Mouse (Mus musculus): ENCODE measurements at regions not wholly inside any gene's neighbourhood (a gene's known extent, or its start where the extent isn't known, plus 50 kb on each side); places are given as distances from the start of the nearest gene placed in this dataset.

DNA sequence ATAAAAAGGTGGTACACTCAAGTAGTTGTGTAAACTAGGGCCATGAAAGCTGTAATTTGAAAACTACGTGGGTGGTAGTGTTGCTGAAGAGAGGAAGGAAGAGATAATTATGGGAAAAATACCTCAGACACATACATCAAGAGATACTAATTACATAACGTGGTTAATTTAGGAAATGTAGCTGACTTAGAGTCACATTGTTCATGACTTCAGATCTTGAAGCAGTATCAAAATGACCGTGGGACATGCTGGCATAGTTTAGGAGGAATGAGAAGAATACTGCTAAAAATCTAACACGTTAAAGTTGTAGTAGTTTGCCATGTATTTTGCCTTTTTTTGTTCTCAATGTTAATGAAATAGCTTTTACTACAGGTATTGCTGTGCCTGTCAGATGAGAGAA lies 445.9 kb upstream of the Sel1l start:
- CTCF ChIA-PET = no interaction called here
- POLR2A ChIA-PET = no interaction called here

DNA sequence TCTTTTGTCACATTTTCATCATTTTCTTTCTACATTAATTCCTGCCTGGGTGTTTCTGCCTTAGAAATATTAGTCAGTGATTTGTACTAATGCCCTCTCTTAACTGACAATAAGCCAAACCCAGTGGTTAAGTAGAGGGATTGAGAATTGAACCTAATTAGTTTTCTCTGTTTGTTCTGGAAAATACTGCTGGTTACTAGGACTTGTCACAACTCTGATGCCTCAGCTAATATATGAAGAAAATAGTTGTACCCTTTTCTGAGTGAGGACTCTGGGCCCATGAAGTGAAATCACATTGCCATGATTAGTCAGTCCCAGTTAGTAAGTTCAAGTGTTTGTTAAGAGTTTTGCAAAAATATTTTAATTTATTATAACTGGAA lies 444.4 kb upstream of the Sel1l start:
- ChIA-PET CTCF (no interaction called here), POLR2A (no interaction called here)

GRCm38 (mm10) chr12:92292460-92293340 lies 443.7 kb upstream of the Sel1l start:
- POLR2A ChIA-PET = interaction anchor here in 1 of 4 experiments (0.5 kb wide), 1 partner anchor 65 kb away, joined by 3 read pairs; no protein-coding TSS in a partner anchor
- CTCF ChIA-PET = no interaction called here

DNA sequence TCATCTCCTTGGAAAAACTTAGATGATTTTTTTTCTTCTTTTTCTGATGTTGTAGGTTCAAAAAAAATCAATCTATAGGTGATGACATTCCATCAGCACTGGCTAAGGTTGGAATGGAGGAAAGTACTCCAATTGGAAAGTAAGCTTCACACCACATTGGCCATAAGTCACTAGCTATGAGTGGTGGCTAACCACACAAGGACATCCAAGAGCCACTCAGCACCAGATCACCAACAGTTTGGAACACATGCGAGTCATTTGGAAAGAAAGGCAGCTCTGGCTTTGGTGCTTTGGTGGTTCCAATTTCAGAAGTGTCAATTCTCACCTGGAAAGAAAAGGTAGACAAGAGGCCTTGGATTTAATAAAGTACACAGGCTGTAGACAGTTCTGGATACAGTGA lies 442.5 kb upstream of the Sel1l start:
- ChIA-PET POLR2A (no interaction called here), CTCF (no interaction called here)

- ChIA-PET CTCF (no interaction called here), POLR2A (no interaction called here)
Observed at GRCm38 (mm10) chr12:92285511-92285910, 436.6 kb upstream of the Sel1l start.

GRCm38 (mm10) chr12:92280470-92280869 lies 431.5 kb upstream of the Sel1l start:
- POLR2A ChIA-PET = no interaction called here
- CTCF ChIA-PET = interaction anchor here in 1 of 4 experiments (0.6 kb wide), 1 partner anchor 469 kb away, joined by 3 read pairs; no protein-coding TSS in a partner anchor

DNA sequence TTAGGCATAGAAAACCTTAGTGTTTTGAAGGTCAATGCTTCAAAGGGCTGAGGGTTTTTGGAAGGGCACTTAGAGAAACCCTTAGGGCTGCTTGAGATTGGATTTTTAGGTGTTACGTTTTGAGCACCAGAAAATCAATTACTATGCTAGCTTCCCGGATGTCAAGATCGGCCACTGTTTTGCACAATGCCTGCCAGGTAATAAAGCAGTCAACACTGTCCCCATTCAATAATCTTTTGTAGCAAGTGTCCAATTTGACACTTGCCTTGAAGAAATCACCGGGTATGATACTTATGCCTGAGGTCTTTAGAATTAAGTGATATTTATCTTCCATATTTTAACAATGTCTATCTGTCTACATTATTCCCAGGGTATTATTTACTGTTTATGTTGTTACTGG lies 403.0 kb upstream of the Sel1l start:
- ChIA-PET CTCF (no interaction called here), POLR2A (no interaction called here)

DNA sequence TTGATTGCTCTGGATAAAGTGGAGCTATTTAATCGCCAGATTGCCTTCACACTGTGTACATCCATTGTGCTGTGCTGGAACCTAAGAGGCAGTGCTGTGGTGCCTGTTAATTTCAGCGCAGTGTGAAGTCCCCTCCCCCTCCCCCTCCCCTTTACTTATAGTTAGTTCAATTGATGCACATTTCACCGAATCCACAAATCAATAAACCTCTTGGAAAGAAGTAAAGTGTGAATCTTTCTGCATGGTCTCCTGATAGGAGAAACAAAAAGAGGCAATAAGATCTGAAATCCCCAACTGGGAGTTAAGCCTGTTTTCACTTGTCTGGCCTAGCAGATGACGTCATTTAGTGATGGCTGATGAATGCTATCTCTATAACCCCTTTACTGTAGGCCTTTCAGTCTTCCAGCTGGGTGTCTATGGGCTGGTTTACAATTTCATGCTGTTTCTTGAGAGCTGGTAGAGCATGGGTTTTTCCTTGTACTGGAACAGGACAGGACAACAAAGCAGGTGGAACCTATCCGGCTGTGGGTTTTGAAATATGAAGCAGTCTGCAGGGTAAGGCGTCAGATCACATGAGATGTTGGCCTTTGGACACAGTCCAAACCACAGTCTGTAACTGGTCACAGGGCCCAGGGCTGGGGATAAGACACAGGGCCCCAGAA lies 398.0 kb upstream of the Sel1l start:
- POLR2A ChIA-PET = no interaction called here
- CTCF ChIA-PET = no interaction called here

GRCm38 (mm10) chr12:92239956-92240699 lies 391.2 kb upstream of the Sel1l start:
- POLR2A ChIA-PET = no interaction called here
- CTCF ChIA-PET = interaction anchor here in 1 of 4 experiments (0.6 kb wide), 1 partner anchor 453 kb away, joined by 4 read pairs; no protein-coding TSS in a partner anchor

DNA sequence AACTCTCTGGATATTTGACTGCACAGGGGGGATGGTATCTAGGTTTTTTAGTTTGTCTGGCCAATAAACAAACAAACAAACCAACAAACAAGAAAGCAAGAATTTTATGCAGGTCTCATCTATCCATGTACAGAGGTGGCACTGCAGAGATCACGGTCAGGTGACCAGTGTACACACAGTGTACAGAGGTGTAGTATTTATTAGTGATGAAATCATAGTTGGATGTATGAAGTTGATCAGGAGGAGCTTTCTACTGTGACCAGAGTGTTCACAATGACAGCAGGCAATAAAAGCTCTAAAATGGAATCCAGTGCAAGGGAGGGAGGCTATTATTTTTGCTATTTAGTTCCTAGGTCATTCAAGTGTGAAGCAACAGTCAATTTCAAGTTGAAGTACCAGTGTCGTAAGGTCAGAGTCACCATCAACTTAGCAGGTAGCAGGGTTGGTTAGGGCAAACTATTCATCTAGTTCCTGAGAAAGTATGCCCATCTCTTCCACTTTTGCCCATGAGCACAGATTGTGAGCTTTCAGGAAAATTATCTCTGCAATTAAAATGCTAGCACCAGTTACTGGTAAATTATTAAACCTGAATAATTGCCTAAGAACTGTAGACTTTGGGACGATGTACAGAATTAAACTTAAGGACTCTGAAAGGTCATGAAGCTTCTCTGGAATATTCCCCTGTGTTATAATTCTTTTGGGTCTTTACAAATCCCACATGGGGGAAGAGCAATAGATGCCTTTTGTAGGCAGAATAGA lies 384.9 kb upstream of the Sel1l start:
- ChIA-PET POLR2A (no interaction called here), CTCF (no interaction called here)

GRCm38 (mm10) chr12:92228585-92228984 lies 379.6 kb upstream of the Sel1l start:
- CTCF ChIA-PET = no interaction called here
- POLR2A ChIA-PET = no interaction called here

- ChIA-PET CTCF (no interaction called here), POLR2A (interaction anchor here in 1 of 4 experiments (0.6 kb wide), 1 partner anchor 141 kb away, joined by 3 read pairs; no protein-coding TSS in a partner anchor)
Observed at GRCm38 (mm10) chr12:92203351-92203750, 354.4 kb upstream of the Sel1l start.

DNA sequence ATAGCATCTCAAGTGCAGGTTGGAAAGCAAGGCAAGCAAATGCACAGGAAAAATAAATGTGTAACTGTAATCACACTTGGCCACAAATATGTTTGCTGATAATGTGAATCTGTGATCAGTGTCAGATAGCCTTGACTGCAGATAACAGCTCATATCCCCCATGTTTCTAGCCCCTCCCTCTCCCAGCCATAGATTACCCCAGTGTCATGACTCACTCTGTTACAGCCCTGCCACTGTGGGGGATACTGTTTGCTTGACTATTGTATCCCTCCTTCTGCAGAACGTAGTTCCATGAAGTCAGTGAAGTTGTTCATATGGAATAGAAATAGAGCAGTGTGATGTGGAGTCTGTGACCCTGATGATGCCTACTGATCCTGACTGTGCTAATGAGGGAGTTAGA lies 351.6 kb upstream of the Sel1l start:
- ChIA-PET CTCF (no interaction called here), POLR2A (no interaction called here)

GRCm38 (mm10) chr12:92198738-92199477 lies 350.0 kb upstream of the Sel1l start:
- ChIA-PET POLR2A (no interaction called here), CTCF (no interaction called here)

DNA sequence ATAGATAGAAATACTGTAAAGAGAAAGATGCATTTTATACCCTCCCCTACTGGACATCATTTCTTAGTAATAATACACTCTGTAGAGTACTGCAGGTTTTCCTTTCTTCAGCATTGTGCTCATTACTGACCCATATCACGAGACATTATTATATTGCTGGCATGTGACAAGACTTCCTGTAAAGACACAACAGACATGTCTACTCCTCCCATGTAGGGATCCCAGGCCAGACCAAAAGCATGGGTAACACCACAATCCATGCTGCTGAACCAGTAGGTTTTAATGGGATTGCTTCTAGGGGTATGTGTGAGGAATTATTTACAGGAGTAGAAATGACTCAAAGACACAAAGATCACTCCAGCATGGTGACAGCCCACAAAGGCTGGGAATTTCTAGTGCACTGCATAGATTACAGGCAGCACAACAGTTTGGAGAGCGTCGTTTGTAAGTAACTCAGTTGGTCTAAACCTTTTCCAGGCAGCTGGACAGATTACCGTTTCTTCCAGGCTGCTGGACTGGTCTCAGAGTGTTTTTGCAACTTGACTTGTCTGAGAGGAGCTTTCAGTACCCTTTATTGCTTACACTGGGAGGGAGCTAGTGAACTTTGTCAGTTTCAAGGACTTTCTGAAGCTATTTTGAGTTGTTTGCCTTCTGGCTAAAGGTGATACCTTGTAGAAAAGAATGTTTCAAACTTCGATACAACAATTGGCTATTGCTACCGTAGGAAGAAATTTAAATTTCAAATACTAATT lies 345.2 kb upstream of the Sel1l start:
- CTCF ChIA-PET = no interaction called here
- POLR2A ChIA-PET = no interaction called here

GRCm38 (mm10) chr12:92193199-92193933 lies 344.4 kb upstream of the Sel1l start:
- CTCF ChIA-PET = no interaction called here
- POLR2A ChIA-PET = no interaction called here

- POLR2A ChIA-PET = no interaction called here
- CTCF ChIA-PET = no interaction called here
Observed at GRCm38 (mm10) chr12:92189022-92189421, 340.1 kb upstream of the Sel1l start.

DNA sequence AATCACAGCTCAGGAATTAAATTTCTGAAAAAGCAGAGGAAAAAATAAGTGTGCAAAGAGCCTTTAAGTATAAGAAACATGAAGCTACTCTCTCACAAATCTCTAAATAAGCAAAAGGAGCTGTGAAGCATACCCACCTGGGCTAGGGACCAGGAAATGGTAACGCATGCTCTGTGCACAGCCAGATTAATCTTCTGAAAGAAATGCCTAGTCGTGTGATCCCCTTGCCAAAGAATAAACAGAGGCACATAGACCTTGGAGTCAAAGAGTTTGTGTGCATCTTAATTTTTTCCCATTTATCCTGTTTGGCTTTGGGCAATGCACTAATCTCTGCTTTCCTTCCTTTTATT lies 338.2 kb upstream of the Sel1l start:
- POLR2A ChIA-PET = no interaction called here
- CTCF ChIA-PET = no interaction called here
